Mouse (Mus musculus): ENCODE results near the gene Map3k10. TPM values are rescaled to one million over a fixed set of nuclear protein-coding genes. Genes with fewer than 3 reads are reported as not detected.
A peak's percentile ranks its signal among the peaks of the same experiment; 100 is the strongest.

The Map3k10 gene
- polyA plus RNA-seq, 1 experiment from 2014 or later: 34.0 TPM

- CTCF ChIA-PET: no interaction called here
- in situ Hi-C loops (cut with MboI; ENCODE audit: low pct_unique_long_range_greater_than_20kb): no loop called here
- no peak for DNase-seq (ENCODE audit: low read depth, low spot score)
- POLR2A ChIA-PET: no interaction called here
- ATAC-seq: no peak
- H3K27me3 ChIP-seq: no peaks in the 10 kb centered on the region
- no peak for TF ChIP-seq CTCF (IDR thresholded peaks at IDR 0.05)
Observed at GRCm38 (mm10) chr7:27610370-27610769, 64.0 kb downstream of the Map3k10 start.

GRCm38 (mm10) chr7:27609688-27610087, 64.7 kb downstream of the Map3k10 start:
- in situ Hi-C loops (cut with MboI; ENCODE audit: low pct_unique_long_range_greater_than_20kb): no loop called here
- DNase-seq (ENCODE audit: low read depth, low spot score) (no peak), ATAC-seq (no peak)
- CTCF ChIA-PET: no interaction called here
- no peak for TF ChIP-seq CTCF (IDR thresholded peaks at IDR 0.05)
- POLR2A ChIA-PET: no interaction called here
- H3K27me3 ChIP-seq: no peaks in the 10 kb centered on the region

- in situ Hi-C loops (cut with MboI; ENCODE audit: low pct_unique_long_range_greater_than_20kb): no loop called here
- no peak for TF ChIP-seq CTCF (IDR thresholded peaks at IDR 0.05)
- no peak for DNase-seq (ENCODE audit: low read depth, low spot score)
- ATAC-seq: no peak
- no peaks in the 10 kb centered on the region for H3K27me3 ChIP-seq
- CTCF ChIA-PET: interaction anchor here (1.5 kb wide), 1 partner anchor 25 kb away, joined by 4 read pairs; no protein-coding TSS in a partner anchor
- POLR2A ChIA-PET: interaction anchor here (0.9 kb wide), 1 partner anchor 16 kb away, joined by 4 read pairs; no protein-coding TSS in a partner anchor
Observed at GRCm38 (mm10) chr7:27609285-27609684, 65.1 kb downstream of the Map3k10 start.

GRCm38 (mm10) chr7:27608130-27608529, 66.3 kb downstream of the Map3k10 start:
- DNase-seq (ENCODE audit: low read depth, low spot score) (no peak), ATAC-seq (peak; percentile 18)
- no peak for TF ChIP-seq CTCF (IDR thresholded peaks at IDR 0.05)
- ChIA-PET POLR2A (interaction anchor here (0.8 to 1.0 kb wide), 3 partner anchors 9 to 22 kb away, joined by 3 to 4 read pairs (median 4); partner anchors contain the start of gene Akt2), CTCF (interaction anchor here (1.5 to 1.6 kb wide), 2 partner anchors 11 to 26 kb away, joined by 3 to 4 read pairs; no protein-coding TSS in a partner anchor)
- in situ Hi-C loops (cut with MboI; ENCODE audit: low pct_unique_long_range_greater_than_20kb): no loop called here
- no peaks in the 10 kb centered on the region for H3K27me3 ChIP-seq

GRCm38 (mm10) chr7:27607580-27607979, 66.8 kb downstream of the Map3k10 start:
- no peaks in the 10 kb centered on the region for H3K27me3 ChIP-seq
- ChIA-PET POLR2A (interaction anchor here (0.5 to 0.8 kb wide), 3 partner anchors 16 to 76 kb away, joined by 3 to 4 read pairs (median 4); partner anchors contain the start of gene Akt2), CTCF (interaction anchor here (1.0 to 1.6 kb wide), 3 partner anchors 10 to 26 kb away, joined by 3 to 4 read pairs (median 3); no protein-coding TSS in a partner anchor)
- peak; percentile 58 for ATAC-seq
- DNase-seq (ENCODE audit: low read depth, low spot score): no peak
- no peak for TF ChIP-seq CTCF (IDR thresholded peaks at IDR 0.05)
- in situ Hi-C loops (cut with MboI; ENCODE audit: low pct_unique_long_range_greater_than_20kb): no loop called here

- ChIA-PET POLR2A (interaction anchor here (0.5 to 0.7 kb wide), 2 partner anchors 77 to 555 kb away, joined by 4 to 5 read pairs; no protein-coding TSS in a partner anchor), CTCF (interaction anchor here (1.0 to 1.9 kb wide), 3 partner anchors 9 to 19 kb away, joined by 3 to 6 read pairs (median 3); no protein-coding TSS in a partner anchor)
- no peak for ATAC-seq
- no peaks in the 10 kb centered on the region for H3K27me3 ChIP-seq
- in situ Hi-C loops (cut with MboI; ENCODE audit: low pct_unique_long_range_greater_than_20kb): no loop called here
- DNase-seq (ENCODE audit: low read depth, low spot score): no peak
- no peak for TF ChIP-seq CTCF (IDR thresholded peaks at IDR 0.05)
Observed at GRCm38 (mm10) chr7:27606481-27607254, 67.7 kb downstream of the Map3k10 start.

Other genes starting within 250 kb of the Map3k10 start
- 0.13 TPM for gene Sptbn4, start 226.9 kb downstream of the Map3k10 start, polyA plus RNA-seq (2021)
- gene Blvrb, start 226.6 kb downstream of the Map3k10 start, polyA plus RNA-seq (2021): 20.3 TPM
- 9.1 TPM for gene Sertad3, start 200.8 kb downstream of the Map3k10 start, polyA plus RNA-seq (2021)
- 27.6 TPM for gene Sertad1, start 187.7 kb downstream of the Map3k10 start, polyA plus RNA-seq (2021)
- 4.4 TPM for gene Prx, start 175.3 kb downstream of the Map3k10 start, polyA plus RNA-seq (2021)
- gene Hipk4, start 151.3 kb downstream of the Map3k10 start, polyA plus RNA-seq (2021): 0.95 TPM
- 148 TPM for gene Pld3, start 121.4 kb downstream of the Map3k10 start, polyA plus RNA-seq (2021)
- gene 2310022A10Rik, start 121.4 kb downstream of the Map3k10 start, polyA plus RNA-seq (2021): 13.6 TPM
- gene Akt2, start 83.0 kb downstream of the Map3k10 start, polyA plus RNA-seq (2021): 71.9 TPM
- 0.12 TPM for gene Ttc9b, start 20.7 kb downstream of the Map3k10 start, polyA plus RNA-seq (2021)
- 1.1 TPM for gene Zfp607b, start 14.7 kb upstream of the Map3k10 start, polyA plus RNA-seq (2021)
- 13.1 TPM for gene Zfp60, start 56.8 kb upstream of the Map3k10 start, polyA plus RNA-seq (2021)
- 4.2 TPM for gene Zfp626, start 132.6 kb upstream of the Map3k10 start, polyA plus RNA-seq (2021)
- 5.4 TPM for gene Zfp59, start 164.0 kb upstream of the Map3k10 start, polyA plus RNA-seq (2021)
- gene Zfp607a, start 182.9 kb upstream of the Map3k10 start, polyA plus RNA-seq (2021): 2.7 TPM